Mouse (Mus musculus) G1E-ER4 (cell line): ENCODE measurements around the gene Rps15. TPM values are rescaled to one million over a fixed set of nuclear protein-coding genes. Genes with fewer than 3 reads are reported as not detected.

Experiments
- GATA1 ChIP-seq: IDR thresholded peaks from one replicate; pipeline ENCODE4 v1.8.0; 2012; ENCODE audit warnings: low read length, inconsistent platforms
- polyA plus RNA-seq: library from polyadenylated mRNA; stranded (reverse); fragments of >175 nt; gene quantifications from 2 replicates; pipeline ENCODE4 v1.2.3, GENCODE M21; 2012

Gene Rps15
- polyA plus RNA-seq, 1 experiment = 5,691 TPM

- no peak for TF ChIP-seq GATA1
Measured at GRCm38 (mm10) chr10:80258752-80259462, 33.3 kb upstream of the Rps15 start.

GRCm38 (mm10) chr10:80259463-80259805 lies 32.8 kb upstream of the Rps15 start:
- TF ChIP-seq GATA1 = no peak

- no peak for TF ChIP-seq GATA1
Measured at GRCm38 (mm10) chr10:80259861-80260641, 32.2 kb upstream of the Rps15 start.

DNA sequence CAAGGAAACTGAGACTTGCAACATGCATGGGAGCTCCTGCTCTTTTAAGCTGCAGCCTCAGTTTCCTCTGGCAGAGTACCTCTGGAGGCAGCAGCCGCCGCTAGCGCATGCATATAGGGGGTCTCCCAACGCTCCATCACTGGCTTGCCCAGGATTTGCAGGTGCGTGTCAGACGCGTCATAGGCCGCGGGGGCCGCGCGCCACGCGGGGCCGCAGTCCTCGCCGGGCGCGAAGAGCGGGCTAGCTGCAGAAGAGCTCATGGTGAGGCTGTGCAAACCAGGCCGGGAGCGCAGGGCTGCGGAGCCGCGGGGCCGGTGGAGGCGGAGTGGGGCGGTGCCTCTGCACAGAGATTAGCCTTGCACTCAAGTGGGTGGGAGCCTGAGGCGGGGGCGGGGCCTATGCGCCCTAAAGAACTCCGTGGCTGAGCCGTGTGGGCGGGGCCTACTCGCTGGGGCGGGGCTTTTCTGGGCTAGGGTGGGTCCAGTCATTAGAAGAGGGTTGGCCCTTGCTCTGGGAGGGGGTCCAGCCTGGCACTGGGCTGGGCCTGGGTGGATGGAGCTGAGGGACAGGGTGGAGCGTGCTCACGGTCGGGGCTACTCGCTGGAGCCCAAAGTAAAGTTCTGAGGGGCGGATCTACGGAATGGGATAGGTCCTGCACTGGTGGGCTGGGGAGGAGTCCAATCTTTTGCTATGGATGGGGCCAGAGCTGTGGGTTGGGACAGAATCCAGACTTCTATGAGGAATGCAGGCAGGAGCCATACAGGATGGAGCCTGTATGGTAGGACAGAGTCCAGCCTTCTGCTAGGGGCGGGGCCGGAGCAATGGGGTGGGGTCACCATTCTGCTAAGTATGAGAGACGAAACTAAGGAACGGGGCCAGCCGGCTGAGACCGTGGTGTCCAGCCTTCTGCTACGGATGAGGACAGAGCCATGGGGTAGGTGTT lies 31.3 kb upstream of the Rps15 start, which contains the start of the genes Gamt and Dazap1:
Gene Gamt, minus strand, starts transcription at position 371 of the 943 bp plus-strand sequence.
Gene Dazap1, plus strand, starts transcription at position 845 of the 943 bp plus-strand sequence.
- no peak for TF ChIP-seq GATA1

GRCm38 (mm10) chr10:80261585-80261968 lies 30.7 kb upstream of the Rps15 start:
- no peak for TF ChIP-seq GATA1

- TF ChIP-seq GATA1 = no peak
Measured at GRCm38 (mm10) chr10:80262169-80262568, 30.1 kb upstream of the Rps15 start.

- TF ChIP-seq GATA1 = no peak
Measured at GRCm38 (mm10) chr10:80262776-80263365, 29.4 kb upstream of the Rps15 start.

GRCm38 (mm10) chr10:80264341-80265148 lies 27.7 kb upstream of the Rps15 start:
- TF ChIP-seq GATA1 = no peak

DNA sequence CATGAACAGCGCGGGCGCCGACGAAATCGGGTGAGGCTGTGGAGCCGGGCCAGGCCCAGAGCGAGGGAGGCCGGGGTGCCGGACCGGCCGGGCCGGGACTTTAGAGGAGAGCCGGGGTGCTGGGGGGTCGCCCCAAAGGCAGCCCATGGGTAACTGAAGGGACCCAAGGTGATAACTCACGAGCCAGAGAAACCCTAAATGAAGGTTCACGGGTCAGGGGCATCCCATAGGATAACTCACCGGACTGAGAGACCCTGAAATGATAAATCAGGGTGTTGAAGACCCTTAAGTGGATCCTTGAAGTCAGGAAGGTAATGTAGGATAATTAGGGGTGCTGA lies 27.1 kb upstream of the Rps15 start:
- no peak for TF ChIP-seq GATA1

DNA sequence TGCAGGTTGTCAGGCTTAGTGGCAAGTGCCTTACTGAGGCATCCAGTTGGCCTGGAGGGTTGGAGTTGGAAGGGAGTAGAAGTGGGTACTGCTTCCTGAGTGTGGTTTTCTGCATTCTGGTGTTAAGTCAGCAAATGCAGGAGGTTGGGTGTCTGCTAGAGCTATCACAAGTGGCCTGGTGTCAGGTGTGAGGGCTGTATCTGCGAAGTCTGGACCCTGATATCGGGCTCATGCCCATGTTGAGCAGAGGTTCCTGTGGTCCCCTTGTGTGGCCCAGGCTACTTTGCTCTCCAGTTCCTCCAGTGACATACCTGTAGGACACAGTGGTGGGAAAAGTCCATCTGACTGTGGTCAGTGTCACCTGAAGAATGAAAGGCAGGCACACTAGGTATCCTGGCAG lies 22.2 kb upstream of the Rps15 start:
- no peak for TF ChIP-seq GATA1

DNA sequence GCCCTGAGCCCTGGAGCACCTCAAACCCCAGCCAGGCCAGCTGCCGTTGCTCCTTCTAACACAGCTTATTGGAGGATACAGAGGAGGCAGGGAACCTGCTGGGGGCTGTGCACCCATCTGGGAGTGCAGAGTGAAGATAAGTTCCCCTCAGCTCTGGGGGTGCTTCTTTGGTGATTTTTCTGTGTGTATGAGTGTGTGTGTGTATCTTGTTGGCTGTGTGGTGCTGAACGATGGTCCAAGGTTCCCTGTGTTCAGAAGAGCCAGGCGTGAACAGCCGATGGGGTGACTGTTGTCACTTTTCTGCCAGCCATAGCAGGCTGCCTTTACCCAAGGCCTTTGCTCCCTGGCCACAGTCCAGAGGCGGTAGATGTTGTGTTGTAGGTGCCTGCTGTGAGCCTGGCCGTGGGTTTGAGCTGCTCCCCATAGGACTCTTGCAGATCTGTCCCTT lies 21.5 kb upstream of the Rps15 start:
- no peak for TF ChIP-seq GATA1

- TF ChIP-seq GATA1 = no peak
Measured at GRCm38 (mm10) chr10:80271186-80271843, 20.9 kb upstream of the Rps15 start.

DNA sequence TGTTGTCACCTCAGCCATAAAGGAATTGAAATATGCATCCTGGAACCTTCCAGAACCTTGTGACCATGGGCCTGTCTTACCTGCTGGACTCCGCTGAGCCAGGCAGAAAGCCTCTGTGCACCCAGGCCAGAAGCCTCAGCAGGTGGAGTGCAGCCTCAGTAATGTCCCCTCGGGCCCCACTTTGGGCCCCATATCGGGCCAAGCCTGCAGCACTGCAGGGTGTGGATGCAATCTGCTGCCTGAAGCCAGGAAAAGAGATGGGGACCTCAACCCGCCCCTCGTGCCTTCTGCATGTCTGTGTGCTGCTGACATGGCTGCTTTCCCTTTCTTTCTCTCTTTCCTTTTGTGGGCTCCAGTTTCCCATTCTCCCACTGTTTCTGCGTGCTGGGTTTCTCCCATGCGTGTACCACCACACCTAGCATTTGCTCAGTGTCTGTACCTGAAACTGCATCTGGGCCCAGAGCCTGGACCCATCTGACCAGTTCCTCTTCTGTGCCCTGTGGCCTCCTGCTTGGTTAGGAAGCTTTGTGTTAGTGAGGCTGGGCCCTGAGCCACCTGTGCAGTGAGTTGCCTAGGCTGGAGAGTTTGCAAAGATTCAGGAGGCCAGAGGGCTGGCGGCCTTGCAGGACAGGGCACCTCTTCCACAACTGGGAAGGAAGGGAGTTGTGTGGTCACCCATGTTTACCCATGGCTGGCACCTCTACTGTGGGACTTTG lies 20.2 kb upstream of the Rps15 start:
- no peak for TF ChIP-seq GATA1
